Mouse (Mus musculus): ENCODE results near the gene Hoxd3. TPM values are rescaled to one million over a fixed set of nuclear protein-coding genes. Genes with fewer than 3 reads are reported as not detected.

The Hoxd3 gene
- total and polyA plus RNA-seq, 3 experiments = not detected

DNA sequence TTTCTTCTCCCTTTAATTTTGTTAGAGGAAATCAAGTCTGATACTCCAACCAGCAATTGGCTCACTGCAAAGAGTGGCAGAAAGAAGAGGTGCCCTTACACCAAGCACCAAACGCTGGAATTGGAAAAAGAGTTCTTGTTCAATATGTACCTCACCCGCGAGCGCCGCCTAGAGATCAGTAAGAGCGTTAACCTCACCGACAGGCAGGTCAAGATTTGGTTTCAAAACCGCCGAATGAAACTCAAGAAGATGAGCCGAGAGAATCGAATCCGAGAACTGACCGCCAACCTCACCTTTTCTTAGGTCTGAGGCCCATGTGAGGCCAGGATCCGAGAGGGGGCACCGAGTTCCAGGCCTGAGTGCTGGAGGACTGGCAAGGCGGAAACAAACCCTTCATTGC lies 17.7 kb upstream of the Hoxd3 start:
- no peak overlapping the region for H3K4me3 ChIP-seq (ENCODE audit: control insufficient read depth in 1 of 2, insufficient read depth in 1 of 2, low read depth in 2 of 2, low read length in 2 of 2)

DNA sequence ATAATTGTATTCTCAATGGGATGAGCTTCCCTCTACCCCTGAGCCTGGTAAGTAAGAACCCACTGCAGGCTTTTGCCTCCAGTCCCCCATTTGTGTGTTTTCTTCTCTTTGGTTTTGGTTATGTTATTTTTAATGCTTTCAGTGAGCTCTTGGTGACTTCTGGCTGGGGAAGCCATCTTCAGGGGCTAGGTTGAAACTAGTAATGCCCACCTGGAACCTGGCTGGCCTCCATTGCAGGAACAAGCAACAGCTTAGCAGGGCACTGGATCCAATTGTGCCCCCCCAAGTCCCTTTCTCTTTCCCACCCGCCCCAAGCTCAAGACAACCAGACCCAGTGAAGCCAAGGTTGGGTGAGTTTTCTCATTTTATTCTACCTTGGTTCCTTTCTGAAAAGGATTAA lies 16.3 kb upstream of the Hoxd3 start:
- Histone ChIP-seq H3K9ac (ENCODE audit: control insufficient read depth, low read depth, low read length, poor library complexity, severe bottlenecking) (no peak overlapping the region), H3K79me2 (ENCODE audit: control insufficient read depth, insufficient read depth, low read length, poor library complexity) (no peaks in the 10 kb centered on the region), H3K4me1 (ENCODE audit: control insufficient read depth in 1 of 2, insufficient read depth in 2 of 2, low read length in 2 of 2) (no peaks in the 10 kb centered on the region), H3K9me3 (replicated peaks; ENCODE audit: insufficient read depth, low read length) (no peaks in the 10 kb centered on the region), H3K27ac (ENCODE audit: control insufficient read depth, low read depth, low read length) (no peak overlapping the region), H3K4me3 (ENCODE audit: control insufficient read depth in 1 of 2, insufficient read depth in 1 of 2, low read depth in 2 of 2, low read length in 2 of 2) (no peak overlapping the region), H3K27me3 (ENCODE audit: control insufficient read depth in 1 of 2, insufficient read depth in 2 of 2, low read length in 2 of 2) (no peaks in the 10 kb centered on the region; a peak in 2 of 4 replicates), H3K36me3 (ENCODE audit: control insufficient read depth in 1 of 2, insufficient read depth in 2 of 2, low read length in 2 of 2) (no peaks in the 10 kb centered on the region)
- TF ChIP-seq NRF1 (IDR thresholded peaks at IDR 0.05; ENCODE audit: insufficient read depth, low read depth, low read length, poor library complexity, severe bottlenecking) = no peak
- TF ChIP-seq GABPA (IDR thresholded peaks at IDR 0.05; ENCODE audit: low read depth, low read length) = no peak
- no peak for TF ChIP-seq POLR2A (IDR thresholded peaks at IDR 0.05; ENCODE audit: control insufficient read depth in 1 of 2, insufficient read depth in 1 of 2, low read depth in 1 of 2, low read length in 2 of 2, poor library complexity in 1 of 2)
- TF ChIP-seq UBTF (IDR thresholded peaks at IDR 0.05; ENCODE audit: borderline replicate concordance, insufficient read depth, low read depth, low read length) = no peak
- TF ChIP-seq BHLHE40 (IDR thresholded peaks at IDR 0.05; ENCODE audit: borderline replicate concordance, low read depth, low read length) = no peak
- no peak for TF ChIP-seq TBP (IDR thresholded peaks at IDR 0.05; ENCODE audit: low read depth, low read length)
- TF ChIP-seq MEF2A (IDR thresholded peaks at IDR 0.05; ENCODE audit: extremely low read depth, insufficient replicate concordance, low read depth, low read length, poor library complexity, severe bottlenecking) = no peak
- no peak for TF ChIP-seq ZKSCAN1 (IDR thresholded peaks at IDR 0.05; ENCODE audit: low read depth, low read length)
- DNase-seq (ENCODE audit: low read depth, low spot score) = no peak

More for the DNA sequence above, 17.7 kb upstream of the Hoxd3 start:
- no peaks in the 10 kb centered on the region for H3K4me1 ChIP-seq (ENCODE audit: control insufficient read depth in 1 of 2, insufficient read depth in 2 of 2, low read length in 2 of 2)
- H3K79me2 ChIP-seq (ENCODE audit: control insufficient read depth, insufficient read depth, low read length, poor library complexity) = no peaks in the 10 kb centered on the region
- H3K27me3 ChIP-seq (ENCODE audit: control insufficient read depth in 1 of 2, insufficient read depth in 2 of 2, low read length in 2 of 2) = no peaks in the 10 kb centered on the region; a peak in 2 of 4 replicates
- H3K9ac ChIP-seq (ENCODE audit: control insufficient read depth, low read depth, low read length, poor library complexity, severe bottlenecking) = no peak overlapping the region
- H3K27ac ChIP-seq (ENCODE audit: control insufficient read depth, low read depth, low read length) = no peak overlapping the region
- no peaks in the 10 kb centered on the region for H3K36me3 ChIP-seq (ENCODE audit: control insufficient read depth in 1 of 2, insufficient read depth in 2 of 2, low read length in 2 of 2)
- H3K9me3 ChIP-seq (replicated peaks; ENCODE audit: insufficient read depth, low read length) = no peaks in the 10 kb centered on the region
- no peak for DNase-seq (ENCODE audit: low read depth, low spot score)
- TF ChIP-seq UBTF (IDR thresholded peaks at IDR 0.05; ENCODE audit: borderline replicate concordance, insufficient read depth, low read depth, low read length) (no peak), E2F4 (IDR thresholded peaks at IDR 0.05; ENCODE audit: borderline replicate concordance, low read depth, low read length) (no peak)

DNA sequence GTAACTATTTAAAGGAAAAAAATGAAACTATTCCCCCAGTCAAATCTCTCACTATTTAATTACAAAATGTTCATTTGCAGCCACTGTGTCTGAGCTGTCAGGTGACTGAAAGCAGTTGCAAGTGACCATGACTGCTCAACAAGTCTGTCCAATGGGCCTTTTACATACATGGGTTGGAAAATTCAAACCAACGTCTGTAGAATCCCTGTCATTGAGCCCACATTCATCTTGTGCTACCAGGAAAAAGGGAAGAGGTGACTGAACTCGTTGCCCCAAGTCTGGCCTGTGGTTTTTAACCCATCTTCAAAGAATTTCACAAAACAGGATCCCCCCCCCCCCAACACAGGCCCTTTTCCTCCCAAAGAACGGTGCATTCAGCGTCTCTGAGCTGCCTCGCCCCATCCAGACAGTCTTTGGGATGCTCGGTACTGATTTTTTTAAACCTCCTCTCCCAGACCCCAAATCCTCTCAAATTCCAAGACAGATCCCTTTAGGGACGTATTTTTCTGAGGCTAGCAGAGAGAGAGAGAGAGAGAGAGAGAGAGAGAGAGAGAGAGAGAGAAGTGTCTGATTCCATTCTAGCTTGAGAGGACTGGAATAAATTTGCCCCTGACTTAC lies 15.8 kb upstream of the Hoxd3 start:
- no peak for DNase-seq (ENCODE audit: low read depth, low spot score)
- Histone ChIP-seq H3K36me3 (ENCODE audit: control insufficient read depth in 1 of 2, insufficient read depth in 2 of 2, low read length in 2 of 2) (no peaks in the 10 kb centered on the region), H3K9me3 (replicated peaks; ENCODE audit: insufficient read depth, low read length) (no peaks in the 10 kb centered on the region), H3K27ac (ENCODE audit: control insufficient read depth, low read depth, low read length) (no peak overlapping the region), H3K4me3 (ENCODE audit: control insufficient read depth in 1 of 2, insufficient read depth in 1 of 2, low read depth in 2 of 2, low read length in 2 of 2) (no peak overlapping the region), H3K9ac (ENCODE audit: control insufficient read depth, low read depth, low read length, poor library complexity, severe bottlenecking) (no peak overlapping the region), H3K27me3 (ENCODE audit: control insufficient read depth in 1 of 2, insufficient read depth in 2 of 2, low read length in 2 of 2) (no peaks in the 10 kb centered on the region; a peak in 2 of 4 replicates), H3K4me1 (ENCODE audit: control insufficient read depth in 1 of 2, insufficient read depth in 2 of 2, low read length in 2 of 2) (no peaks in the 10 kb centered on the region), H3K79me2 (ENCODE audit: control insufficient read depth, insufficient read depth, low read length, poor library complexity) (no peaks in the 10 kb centered on the region)
- no peak for TF ChIP-seq MYB (IDR thresholded peaks at IDR 0.05; ENCODE audit: low read depth, low read length)
- no peak for TF ChIP-seq CHD1 (IDR thresholded peaks at IDR 0.05; ENCODE audit: low read depth, low read length)
- no peak for TF ChIP-seq E2F4 (IDR thresholded peaks at IDR 0.05; ENCODE audit: borderline replicate concordance, low read depth, low read length)
- no peak for TF ChIP-seq HCFC1 (IDR thresholded peaks at IDR 0.05; ENCODE audit: low read depth, low read length)
- no peak for TF ChIP-seq CTCF (IDR thresholded peaks at IDR 0.05 in 2 of 3, conservative IDR thresholded peaks at IDR 0.05 in 1 of 3; ENCODE audit: control insufficient read depth in 1 of 3, insufficient read depth in 1 of 3, low read depth in 2 of 3, low read length in 3 of 3, poor library complexity in 1 of 3, severe bottlenecking in 1 of 3)
- TF ChIP-seq RAD21 (IDR thresholded peaks at IDR 0.05; ENCODE audit: low read depth, low read length) = no peak
- no peak for TF ChIP-seq ELF1 (IDR thresholded peaks at IDR 0.05; ENCODE audit: low read depth, low read length)
- TF ChIP-seq POLR2AphosphoS2 (IDR thresholded peaks at IDR 0.05; ENCODE audit: low read length) = no peak
- no peak for TF ChIP-seq TCF12 (IDR thresholded peaks at IDR 0.05; ENCODE audit: low read depth, low read length)
- no peak for TF ChIP-seq BHLHE40 (IDR thresholded peaks at IDR 0.05; ENCODE audit: borderline replicate concordance, low read depth, low read length)
- TF ChIP-seq ETS1 (IDR thresholded peaks at IDR 0.05; ENCODE audit: low read depth, low read length) = no peak
- TF ChIP-seq MAFK (IDR thresholded peaks at IDR 0.05; ENCODE audit: borderline replicate concordance, low read depth, low read length) = no peak
- TF ChIP-seq MYC (IDR thresholded peaks at IDR 0.05; ENCODE audit: low read depth, low read length) = no peak
- no peak for TF ChIP-seq TAL1 (IDR thresholded peaks at IDR 0.05; ENCODE audit: low read length)
- no peak for TF ChIP-seq USF1 (IDR thresholded peaks at IDR 0.05; ENCODE audit: low read depth, low read length)
- TF ChIP-seq POLR2AphosphoS5 (IDR thresholded peaks at IDR 0.05; ENCODE audit: borderline replicate concordance, low read depth, low read length) = no peak
